Mouse (Mus musculus) G1E-ER4 (cell line): ENCODE measurements around the gene Col11a2. TPM values are rescaled to one million over a fixed set of nuclear protein-coding genes. Genes with fewer than 3 reads are reported as not detected.

Experiments
- GATA1 ChIP-seq: IDR thresholded peaks from one replicate; pipeline ENCODE4 v1.8.0; 2012; ENCODE audit warnings: low read length, inconsistent platforms
- polyA plus RNA-seq: library from polyadenylated mRNA; stranded (reverse); fragments of >175 nt; gene quantifications from 2 replicates; pipeline ENCODE4 v1.2.3, GENCODE M21; 2012

Col11a2 gene
- polyA plus RNA-seq, 1 experiment = 1.5 TPM

DNA sequence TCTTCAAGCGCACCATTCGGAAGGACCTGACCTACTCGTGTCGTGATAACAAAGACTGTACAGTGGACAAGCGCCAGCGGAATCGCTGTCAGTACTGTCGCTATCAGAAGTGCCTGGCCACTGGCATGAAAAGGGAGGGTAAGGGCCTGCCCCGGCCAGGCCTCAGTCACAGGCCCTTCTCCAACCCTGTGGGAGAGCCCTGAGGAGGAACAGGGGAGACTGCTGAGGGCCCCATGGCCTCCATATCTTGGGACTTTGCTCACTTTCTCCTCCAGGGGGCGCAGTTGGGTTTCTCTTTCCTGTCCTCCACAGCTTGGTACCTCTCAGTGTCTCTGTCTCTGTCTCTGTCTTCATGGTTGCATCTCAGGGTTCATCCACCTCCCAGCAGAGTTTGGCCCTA, 5.2 kb upstream of the Col11a2 start:
- no peak for TF ChIP-seq GATA1

DNA sequence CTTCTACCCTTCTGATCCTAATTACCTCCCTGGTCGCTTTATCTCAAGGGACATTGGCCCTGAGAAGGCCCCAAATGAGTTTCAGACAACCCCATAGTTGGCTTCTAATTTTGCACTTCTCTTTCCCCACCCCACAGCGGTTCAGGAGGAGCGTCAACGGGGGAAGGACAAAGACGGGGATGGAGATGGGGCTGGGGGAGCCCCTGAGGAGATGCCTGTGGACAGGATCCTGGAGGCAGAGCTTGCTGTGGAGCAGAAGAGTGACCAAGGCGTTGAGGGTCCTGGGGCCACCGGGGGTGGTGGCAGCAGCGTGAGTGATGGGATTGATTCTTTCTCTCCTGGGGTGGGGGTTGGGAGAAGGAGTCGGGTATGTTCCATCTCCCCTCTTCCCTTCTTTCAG, 3.7 kb upstream of the Col11a2 start:
- no peak for TF ChIP-seq GATA1

DNA sequence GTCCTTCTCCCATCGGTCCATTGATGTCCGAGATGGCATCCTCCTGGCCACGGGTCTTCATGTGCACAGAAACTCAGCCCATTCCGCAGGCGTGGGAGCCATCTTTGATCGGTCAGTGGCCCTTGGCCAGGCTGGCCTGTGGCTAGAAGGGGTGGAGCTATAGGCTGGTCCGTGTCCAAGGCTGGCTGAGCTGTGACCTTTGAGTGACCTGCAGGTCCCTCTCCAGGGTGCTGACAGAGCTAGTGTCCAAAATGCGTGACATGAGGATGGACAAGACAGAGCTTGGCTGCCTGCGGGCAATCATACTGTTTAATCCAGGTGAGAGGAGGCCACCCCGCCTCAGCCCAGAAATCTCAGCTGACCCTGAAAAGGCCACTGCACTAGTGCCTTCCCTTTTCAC, 2.6 kb upstream of the Col11a2 start:
- TF ChIP-seq GATA1 = no peak

DNA sequence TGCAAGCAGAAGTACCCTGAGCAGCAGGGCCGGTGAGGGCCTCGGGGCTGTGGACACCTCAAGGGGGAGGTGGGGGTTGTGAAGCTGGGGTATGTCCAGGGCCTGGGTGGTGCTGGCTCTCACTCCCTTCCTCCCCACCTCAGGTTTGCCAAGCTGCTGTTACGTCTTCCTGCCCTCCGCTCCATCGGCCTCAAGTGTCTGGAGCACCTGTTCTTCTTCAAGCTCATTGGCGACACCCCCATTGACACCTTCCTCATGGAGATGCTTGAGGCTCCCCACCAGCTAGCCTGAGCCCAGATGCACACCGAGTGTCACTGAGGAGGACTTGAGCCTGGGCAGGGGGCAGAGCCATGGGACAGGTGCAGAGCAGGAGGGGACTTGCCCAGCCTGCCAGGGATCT, 2.0 kb upstream of the Col11a2 start:
- TF ChIP-seq GATA1 = no peak

DNA sequence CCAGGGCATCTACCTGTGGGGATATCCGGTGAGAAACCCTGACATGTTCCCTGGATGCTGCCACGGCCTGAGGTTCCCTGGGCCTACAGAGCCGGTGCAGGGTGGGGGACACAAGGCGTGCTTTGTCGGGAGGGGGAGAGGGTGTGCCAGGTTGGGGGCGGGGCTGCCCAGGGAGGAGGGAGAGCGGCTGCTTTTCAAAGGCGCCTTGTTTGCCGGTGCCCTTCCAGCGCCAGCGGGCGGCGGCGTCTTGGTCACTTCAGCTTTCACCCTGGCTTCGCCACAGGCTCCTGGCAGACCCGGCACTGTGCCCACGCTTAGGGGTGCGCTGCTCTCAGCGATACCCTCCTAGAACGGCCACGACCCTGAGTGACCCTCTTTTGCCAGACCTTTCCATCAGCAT, 797 bp upstream of the Col11a2 start:
- TF ChIP-seq GATA1 = no peak

DNA sequence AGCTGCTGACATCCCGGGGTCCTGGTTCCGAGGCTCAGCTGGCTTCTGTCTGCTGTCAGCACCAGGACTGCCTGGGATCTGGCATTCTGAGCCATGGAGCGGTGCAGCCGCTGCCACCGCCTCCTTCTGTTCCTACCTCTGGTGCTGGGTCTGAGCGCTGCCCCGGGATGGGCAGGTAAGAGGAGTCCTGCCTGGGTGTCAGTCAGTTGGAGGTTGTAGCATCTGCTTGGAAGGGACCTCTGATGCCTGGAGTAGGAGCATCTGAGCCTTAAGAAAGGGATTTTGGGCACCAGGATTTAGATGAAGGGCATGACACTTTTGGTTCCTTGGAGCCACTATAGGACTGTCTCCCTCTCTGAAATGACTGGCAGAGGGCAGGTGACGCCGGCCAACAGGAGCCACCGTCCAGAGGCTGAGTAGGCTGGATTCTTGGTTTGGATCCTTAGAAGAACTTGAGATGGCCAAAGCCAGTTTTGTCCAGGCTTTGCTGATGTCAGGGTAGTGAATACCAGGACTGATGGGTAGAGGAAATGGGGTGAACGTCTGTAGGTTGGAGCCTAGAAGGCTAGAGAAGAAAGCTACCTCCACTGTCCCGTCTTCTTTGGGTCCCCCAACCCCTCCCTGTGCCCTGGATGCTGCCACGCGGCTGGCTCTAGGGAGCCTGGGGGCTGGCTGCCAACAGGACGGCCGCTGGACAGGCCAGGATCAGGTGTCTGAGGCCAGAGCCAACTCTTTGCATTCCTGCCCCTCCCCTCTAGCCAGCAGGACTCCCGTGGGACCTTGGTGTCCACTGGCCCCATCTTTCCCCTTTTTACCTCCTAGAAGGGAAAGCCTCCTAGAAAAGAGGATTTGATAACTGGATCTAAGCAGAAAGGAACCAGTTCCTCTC, 569 bp downstream of the Col11a2 start:
- no peak for TF ChIP-seq GATA1

DNA sequence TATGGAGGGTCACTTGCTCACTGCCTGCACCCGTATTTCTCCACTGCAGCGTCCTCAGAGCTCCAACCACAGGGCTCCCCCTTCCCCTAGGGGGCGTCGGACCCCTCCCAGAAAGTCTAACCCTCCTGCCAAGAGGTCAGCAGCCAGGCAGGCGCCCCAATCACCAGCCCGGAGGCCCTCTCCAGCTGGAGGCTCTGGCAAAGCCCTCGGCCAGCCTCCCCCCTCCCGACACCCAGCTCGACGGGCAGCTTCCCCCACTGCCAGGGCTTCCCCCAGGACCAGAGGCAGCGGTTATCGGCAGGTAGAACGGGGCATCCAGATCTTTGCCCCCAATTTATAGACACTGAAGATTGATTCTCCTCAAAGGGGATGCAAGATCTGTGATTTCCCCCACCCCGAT, 6.7 kb downstream of the Col11a2 start:
- no peak for TF ChIP-seq GATA1

DNA sequence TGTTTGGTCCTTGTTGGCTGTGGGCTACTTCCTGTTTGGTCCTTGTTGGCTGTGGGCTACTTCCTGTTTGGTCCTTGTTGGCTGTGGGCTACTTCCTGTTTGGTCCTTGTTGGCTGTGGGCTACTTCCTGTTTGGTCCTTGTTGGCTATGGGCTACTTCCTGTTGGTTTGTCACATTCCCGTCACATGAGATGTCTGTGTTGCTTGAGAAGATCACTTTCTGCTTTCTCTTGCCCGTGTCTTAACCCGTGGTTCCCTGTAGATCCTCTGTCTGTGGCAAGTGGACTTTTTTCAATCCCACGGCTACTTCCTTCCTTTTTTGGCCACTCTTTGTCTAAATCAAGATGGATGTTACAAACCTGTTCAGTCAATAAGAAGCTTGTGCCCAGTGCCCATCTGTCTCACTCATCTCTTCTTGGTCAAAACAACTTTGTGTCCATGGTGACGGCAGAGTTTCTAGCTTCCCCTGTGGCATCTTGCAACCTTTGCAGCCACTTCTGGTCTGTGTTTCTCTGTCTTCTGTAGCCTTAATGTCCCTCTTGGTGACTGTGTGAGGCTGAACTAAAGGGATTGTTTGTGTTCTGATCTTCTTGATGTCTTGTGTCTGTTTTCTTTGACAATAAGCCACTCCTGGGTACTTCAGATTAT, 8.3 kb downstream of the Col11a2 start:
- no peak for TF ChIP-seq GATA1

DNA sequence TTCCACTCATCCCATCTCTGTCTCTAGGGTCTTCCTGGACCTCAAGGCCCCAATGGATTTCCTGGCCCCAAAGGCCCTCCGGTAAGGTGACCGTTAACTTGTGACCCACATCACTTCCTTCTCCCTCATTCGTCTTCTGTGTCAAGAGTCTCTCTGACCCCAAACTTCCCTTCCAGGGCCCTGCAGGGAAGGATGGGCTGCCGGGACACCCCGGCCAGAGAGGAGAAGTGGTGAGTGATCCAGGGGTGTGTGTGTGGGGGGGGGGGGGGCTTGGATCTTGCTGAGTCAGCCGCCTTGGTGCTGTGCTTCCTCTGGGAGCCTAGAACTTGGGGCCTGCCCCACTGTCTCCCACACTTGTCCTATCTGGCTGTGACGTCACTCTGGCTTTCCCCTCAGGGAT, 18.0 kb downstream of the Col11a2 start:
- no peak for TF ChIP-seq GATA1

DNA sequence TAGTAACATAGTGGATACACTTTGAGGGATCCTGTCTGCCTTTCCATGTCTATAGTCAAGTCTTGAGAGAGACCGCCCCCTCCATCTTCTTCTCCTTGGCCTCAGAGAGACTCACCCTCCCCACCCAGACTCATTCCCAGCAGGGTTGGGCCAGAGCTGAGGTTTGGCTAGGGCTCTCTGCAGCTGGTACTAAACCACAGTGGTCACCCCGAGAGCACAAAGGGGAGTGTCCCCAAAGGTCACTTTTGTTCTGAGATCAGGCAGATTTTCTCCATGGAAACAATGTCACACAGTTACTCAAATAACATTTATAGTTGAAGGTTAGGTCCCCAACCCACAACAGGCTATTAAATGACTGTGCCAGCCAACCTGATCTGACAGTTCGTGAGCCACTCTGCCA, 29.6 kb downstream of the Col11a2 start:
- TF ChIP-seq GATA1 = no peak

DNA sequence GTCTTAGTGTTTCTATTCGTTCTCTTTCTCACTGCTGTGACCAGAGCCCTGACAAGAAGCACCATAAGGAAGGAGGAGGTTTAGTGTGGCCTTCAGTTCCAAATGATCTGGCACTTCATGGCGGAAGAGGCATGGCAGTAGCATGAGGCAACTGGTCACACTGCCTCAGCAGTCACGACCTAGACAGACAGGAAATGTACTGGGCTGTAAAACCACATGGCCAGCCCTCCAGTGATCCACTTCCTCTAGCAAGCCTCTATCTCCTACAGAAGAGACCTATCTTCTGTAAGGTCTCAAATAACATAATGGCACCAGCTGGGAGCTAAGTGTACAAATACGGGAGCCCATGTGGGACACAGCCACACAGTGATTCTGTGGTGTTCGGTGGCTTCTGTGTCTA, 32.9 kb downstream of the Col11a2 start:
- no peak for TF ChIP-seq GATA1

DNA sequence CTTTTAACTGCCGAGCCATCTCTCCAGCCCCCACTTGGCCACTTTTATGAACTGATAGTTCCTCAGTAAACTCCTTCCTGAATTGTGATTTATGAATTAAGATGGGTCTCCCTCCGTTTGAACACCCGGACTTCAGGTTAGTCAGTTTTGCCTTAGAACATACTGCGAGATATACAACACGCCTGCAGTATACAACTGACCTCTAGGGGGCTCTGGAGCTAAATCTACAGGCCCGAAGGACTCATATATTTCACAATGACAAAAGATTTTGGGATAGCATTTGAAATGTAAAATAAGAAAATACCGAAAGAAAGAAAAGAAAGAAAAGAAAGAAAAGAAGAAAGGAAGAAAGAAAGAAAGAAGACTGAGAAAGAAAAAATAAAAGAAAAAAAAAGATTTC, 36.0 kb downstream of the Col11a2 start:
- TF ChIP-seq GATA1 = no peak

DNA sequence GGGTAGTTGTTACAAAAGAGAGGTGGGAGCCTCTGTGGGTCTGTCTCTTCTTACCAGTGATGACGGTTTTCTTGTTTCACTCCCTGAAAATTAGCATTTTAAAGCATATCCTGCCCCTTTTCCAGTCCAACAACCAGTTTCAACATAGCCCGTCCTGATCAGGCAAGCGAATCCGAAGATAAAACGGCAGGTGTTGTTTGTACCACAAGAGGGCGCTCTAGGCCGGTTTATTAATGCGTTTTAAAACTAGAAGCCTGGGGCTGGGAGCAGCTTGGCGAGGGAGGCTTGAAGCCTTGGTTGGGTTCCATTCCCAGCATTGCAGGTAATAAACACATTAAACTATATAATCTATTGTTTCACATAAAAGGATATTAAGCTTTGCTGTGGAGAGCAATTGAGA, 38.3 kb downstream of the Col11a2 start:
- no peak for TF ChIP-seq GATA1

DNA sequence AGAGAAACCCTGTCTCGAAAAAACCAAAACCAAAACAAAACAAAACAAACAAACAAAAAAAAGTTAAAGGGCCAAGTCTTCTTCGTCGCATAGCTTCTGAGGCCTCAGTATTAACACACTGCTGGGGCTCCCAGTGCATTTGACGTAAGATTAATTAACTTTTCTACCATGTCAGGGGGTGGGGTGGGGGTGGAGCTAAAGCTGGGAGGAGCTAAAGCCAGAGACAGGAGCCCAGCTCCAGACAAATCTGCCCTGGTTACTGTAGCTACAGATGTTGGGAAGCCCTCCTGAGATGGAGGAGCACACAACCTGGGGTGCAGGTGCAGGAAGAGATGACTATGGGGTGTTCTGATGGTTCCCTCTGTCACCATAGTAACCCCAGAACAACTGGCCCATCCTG, 38.9 kb downstream of the Col11a2 start:
- TF ChIP-seq GATA1 = no peak

DNA sequence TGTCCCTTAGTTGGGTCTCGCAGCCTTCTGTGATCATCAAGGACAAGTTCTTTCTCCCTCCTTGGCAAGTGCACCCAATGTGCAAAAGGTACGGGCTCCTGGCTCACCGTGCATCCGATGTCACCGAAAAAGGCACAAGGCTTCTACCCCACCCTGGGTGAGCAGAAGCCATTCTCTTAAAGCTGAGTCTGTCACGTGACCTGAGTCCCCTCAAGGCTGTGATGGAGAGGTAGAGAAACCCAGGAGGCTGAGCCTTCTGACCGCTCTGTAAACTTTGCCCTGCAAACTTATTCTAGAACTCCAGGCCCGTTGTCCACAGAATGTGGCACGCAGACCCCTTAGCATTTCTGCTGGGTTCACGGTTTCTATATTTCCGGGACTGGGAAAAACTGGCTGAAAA, 39.8 kb downstream of the Col11a2 start:
- no peak for TF ChIP-seq GATA1

DNA sequence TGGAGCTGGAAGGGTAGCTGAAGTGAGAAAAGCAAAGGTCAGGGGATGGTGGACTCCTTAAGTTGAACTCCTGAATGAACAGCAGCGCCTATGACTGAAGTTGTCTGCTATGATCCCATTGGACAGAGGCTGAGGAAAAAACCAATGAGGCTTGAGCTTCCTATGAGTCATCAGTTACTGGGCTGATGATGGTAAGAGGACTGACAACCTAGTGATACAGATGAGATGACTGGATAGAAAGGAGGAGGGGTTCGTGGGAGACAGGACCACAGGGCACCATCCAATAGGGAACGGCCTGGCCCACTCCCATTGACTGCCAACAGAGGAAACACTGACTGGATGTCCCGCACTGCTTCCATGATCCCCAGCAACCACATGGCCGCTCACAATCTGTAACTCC, 40.4 kb downstream of the Col11a2 start:
- TF ChIP-seq GATA1 = no peak

DNA sequence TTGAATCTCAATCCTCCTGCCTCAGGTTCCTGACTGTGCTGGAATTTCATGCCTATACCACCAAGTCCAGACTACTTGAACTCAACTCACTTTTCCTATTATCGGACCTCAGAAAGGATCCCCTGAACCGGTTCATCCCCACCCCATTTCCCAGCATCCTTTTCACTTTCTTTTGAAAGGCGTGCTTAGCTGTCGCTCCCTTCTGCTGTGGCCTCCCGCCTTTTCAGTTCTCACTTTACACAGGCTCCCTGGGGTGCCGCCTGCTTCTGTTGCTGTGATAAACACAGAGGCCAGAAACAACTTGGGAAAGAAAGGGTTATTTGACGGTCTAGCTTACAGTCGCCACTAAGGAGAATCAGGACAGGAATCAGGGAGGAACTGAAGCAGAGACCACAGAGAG, 43.9 kb downstream of the Col11a2 start:
- no peak for TF ChIP-seq GATA1
